Mouse (Mus musculus): ENCODE data around the gene Avpi1.

Gene Avpi1

DNA sequence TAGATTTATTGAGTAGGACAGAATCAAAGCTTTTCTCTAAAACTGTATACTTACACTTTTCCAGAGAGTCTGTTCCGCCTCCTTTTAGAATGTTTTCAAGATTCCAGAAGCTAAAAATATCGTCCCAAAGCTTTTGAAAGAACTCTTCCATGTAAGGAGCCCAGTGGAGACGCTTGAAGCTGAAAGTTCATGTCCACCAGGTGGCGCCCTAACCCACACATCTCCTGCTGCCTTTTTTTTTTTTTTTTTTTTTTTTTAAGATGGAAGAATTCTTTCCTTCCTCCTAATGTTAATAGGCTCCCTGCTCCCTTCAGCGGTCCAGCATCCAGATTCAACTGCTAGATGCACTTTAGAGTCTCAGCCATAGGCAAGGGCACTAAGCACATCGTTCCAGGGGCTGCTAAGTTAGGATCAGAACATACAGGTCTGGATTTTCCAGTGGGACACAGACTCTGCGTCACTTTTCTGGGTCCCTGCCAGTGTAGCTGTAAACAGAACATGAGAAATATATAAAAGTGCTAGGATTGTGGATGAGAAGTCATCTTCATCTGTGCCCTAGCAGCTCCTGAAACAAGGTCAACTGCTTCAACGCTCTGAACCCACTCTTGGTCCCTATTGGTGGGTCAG lies 15.8 kb upstream of the Avpi1 start:
- DNase-seq (ENCODE audit: low spot score) = peak; percentile 67

DNA sequence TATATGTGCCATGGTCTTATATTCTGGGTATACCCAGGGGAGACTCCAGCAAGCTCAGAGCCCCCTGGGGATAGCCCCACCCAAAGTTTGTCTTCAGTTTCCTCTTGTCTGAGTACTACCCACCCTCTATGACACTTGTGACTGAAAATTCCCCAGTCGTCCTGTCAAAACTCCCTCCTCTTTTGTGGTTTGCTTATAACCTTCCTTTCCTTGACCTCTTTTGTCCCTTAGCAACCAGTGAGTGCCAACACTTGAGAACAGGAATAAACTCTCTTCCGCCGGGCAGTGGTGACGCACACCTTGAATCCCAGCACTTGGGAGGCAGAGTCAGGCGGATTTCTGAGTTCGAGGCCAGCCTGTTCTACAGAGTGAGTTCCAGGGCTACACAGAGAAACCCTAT lies 15.2 kb upstream of the Avpi1 start:
- DNase-seq (ENCODE audit: low spot score) = no peak

DNA sequence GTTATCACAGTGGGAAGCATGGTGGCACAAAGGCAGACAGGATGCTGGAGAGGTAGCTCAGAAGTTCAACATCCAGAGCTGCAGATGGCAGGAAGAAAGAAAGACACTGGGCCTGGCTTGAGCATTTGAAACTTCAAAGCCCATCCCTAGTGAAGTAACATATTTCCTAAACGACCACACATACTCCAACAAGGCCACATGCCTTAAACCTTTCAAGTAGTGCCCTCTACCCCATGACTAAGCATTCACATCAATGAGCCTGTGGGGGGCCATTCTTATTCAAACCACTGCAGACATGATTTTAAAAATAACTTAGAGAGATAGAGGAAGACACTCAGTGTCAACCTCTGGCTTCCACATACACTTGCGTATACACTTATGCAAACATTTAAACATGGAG lies 13.9 kb upstream of the Avpi1 start:
- no peak for DNase-seq (ENCODE audit: low spot score)

DNA sequence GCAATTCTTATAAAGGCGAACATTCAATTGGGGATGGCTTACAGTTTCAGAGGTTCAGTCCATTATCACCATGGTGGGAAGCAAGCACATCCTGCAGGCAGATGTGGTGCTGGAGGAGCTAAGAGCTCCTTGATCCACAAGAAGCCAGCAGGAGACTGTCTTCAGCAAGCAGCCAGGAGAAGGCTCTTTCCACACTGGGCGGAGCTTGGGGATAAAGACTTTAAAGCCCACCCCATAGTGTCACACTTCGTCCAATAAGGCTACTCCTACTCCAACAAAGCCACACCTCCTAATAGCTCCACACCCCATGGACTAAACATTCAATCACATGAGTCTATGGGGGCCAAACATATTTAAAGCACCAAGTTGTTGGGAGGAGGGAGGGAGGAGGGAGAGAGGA lies 13.1 kb upstream of the Avpi1 start:
- no peak for DNase-seq (ENCODE audit: low spot score)

DNA sequence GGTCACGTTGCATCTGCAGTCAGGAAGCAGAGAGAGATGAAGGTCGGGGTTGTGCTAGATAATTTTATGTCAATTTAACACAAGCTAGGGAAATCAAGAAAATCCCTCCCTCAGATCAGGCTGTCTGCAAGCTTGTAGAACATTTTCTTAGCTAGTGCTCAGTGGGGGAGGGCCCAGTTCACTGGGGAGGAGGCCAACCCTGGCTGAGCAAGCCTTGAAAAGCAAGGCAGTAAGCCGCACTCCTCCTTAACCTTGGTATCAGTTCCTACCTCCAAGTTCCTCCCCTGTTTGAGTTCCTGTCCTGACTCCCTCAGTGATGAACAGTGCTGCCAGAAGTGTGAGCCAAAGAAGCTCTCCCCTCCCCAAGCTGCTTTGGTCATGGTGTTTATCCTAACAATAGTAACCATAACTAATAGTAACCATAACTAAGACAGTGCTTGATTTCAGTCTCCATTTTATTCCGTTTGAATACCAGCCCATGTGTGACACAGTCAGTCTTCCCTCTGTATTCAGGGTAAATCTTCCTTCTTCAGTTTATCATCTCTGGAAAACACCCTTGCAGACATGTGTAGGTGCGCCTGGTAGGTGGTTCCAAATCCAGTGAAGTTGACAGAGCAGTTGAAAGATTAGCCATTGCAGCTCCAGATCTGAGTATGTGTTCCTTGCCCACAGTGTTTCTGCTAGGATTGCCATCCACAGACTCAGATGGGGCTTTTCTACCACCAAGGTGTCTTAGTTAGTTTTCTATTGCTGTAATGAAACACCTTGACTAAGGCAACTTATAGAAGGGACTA lies 11.1 kb upstream of the Avpi1 start:
- DNase-seq (ENCODE audit: low spot score) = no peak

DNA sequence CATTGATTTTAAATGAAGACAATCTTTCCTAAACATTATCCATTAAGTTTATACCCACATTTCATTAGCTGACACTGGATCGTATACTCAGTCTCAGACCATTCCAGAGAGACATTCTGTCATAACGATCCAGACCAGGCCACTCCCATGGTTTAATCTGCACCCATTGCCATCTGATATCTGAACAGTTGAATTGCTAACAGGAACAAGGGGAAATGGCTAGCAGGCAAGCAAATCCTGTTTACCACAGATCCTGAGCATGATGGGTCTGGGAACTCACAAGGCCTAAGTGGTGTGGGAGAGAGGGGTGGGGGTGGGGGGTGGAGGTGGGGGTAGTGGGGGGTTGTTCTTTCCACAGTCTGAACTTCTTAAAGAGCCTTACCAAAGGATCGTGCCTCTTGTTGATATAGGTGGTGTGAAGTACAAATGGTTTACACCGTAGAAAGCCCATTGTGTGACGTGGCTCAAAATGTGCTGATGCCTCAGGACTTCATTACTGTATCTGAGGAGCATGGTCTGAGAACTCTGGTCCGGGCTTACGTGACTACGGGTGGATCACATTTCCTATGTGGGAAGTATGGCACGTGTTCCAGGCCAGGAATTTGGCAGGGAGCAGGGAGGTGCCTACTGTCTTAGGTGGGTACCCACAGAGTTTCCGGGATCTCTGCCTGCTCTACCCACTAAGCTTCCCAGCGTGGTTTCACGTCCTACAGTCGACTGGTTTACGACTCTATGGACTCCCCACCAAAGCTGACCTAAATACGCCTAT lies 9.8 kb upstream of the Avpi1 start:
- DNase-seq (ENCODE audit: low spot score) = no peak

DNA sequence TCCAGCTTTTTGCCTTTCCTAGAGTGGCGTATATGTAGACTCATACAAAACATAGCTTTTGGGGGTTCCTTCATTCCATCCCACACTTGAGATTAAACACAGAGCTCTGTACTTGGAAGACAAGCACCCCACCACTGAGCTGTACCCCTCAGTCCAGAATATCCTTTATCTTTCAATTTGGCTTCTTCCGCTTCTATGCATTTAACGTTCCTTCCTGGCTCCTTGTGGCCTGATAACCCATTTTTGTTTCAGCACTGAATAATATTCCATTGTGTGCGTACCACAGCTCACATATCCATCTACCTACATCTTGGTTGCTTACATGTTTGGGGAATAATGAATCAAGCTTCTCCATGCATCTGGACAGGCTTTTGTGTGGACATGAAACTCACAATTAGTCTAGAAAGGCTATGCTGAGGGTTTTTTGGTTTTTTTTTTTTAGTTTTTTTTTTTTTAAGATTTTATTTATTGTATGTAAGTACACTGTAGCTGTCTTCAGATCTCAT lies 8.4 kb upstream of the Avpi1 start:
- no peak for DNase-seq (ENCODE audit: low spot score)

DNA sequence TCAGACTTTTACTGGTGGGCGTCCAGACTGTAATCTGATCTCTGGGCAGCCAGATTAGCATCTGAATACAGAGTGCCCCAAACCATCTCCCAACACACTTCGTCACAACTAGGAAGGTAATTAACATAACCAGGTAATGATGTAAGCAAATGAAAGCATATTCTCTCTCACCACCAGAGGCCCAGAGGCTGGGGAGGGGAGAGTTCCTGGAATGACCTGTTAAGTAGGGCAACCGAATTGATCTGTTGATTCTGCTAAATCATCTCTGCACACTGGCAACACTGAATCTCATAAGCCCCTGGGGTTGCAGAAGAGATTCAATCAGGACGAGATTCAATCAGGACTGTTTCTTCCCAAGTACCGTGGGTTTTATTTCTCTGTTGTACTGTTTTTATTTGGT lies 7.3 kb upstream of the Avpi1 start:
- DNase-seq (ENCODE audit: low spot score) = no peak

DNA sequence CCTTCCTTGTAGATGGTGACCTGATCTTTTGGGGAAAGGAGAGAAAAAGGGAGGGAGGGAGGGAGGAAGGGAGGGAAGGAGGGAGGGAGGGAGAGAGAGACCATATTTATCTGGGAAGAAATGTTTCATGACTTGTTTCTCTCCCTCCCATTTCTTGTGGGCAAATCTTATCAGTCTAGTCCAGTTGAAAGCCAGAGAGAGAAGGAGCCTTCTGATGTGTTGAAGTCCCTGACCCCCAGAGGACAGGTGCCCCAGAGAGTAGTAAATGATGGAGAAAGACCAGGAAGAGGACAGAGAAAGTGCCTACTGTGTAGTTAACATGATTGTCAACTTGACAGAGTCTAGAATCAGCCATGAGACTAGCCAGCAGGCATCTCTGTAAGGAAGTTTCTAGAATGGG lies 6.2 kb upstream of the Avpi1 start:
- DNase-seq (ENCODE audit: low spot score) = no peak

DNA sequence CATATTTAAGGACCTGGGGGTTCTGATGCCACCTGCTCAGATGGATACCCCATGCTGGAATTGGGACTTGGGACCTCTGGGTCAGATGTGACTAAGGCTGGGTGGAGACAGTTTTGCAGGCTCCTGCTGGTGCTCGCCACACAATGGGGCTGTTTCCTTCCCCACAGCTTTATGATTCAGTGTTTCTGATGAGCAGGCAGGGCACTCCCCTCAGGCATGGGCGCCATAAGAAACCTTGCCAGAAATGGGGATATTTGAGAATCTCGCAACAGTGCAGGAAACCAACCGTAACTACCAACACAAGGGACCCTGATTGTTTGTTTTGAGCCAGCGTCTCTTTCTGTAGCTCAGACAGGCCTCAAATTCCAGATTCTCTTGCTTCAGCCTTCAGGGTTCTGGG lies 2.2 kb upstream of the Avpi1 start:
- DNase-seq (ENCODE audit: low spot score) = no peak

DNA sequence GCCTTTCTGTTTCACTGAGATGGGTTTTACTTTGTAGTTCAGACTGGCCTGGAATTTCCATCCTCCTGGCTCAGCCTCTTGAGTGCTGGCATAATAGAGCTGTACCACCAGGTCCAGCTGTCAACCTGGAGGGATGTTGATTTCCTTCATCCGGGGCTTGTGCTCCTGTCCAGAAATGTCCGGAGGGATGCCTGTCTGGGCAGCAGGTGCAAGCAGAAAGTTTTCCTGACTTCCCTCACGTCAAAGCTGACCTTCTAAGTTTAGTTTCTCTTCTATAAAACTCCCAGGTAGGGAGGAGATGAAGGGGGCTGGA lies 1.4 kb upstream of the Avpi1 start:
- DNase-seq (ENCODE audit: low spot score) = no peak

DNA sequence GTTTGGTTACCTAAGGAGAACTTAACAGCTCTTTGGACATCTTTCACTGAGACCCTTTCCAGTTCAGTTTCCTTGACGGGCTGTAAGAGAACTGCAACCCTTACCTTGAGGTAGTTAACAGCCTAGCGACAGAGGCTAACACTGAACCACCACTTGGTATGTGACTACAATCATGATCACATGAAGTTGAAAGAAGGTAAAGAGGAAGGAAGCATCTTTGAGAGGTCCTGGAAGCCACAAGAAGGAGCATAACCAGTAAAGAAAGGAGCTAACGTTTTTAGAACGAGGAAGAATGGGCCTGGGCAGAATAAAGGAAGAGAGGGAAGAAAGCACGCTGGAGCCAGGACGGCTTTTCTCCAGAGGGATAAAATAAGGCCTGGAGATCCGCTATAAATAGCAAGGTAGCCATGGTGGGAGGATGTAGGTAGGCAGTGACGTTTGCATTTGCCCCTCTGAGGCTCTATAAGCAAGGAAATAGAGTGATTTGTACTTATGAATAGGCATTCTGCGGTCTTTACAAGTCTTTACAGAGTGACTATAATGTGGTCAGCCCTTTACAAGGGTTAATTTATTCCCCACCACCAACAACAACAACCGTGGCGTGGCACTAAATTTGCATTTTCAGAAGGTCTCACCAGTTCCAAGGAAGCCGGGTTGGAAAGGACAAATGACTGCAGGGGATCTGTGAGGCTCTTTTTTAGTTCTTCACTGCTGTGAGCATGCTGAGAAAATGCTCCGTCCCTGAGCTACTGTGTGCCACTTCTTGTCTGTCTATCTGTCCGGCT lies 842 bp upstream of the Avpi1 start:
- DNase-seq (ENCODE audit: low spot score) = no peak

DNA sequence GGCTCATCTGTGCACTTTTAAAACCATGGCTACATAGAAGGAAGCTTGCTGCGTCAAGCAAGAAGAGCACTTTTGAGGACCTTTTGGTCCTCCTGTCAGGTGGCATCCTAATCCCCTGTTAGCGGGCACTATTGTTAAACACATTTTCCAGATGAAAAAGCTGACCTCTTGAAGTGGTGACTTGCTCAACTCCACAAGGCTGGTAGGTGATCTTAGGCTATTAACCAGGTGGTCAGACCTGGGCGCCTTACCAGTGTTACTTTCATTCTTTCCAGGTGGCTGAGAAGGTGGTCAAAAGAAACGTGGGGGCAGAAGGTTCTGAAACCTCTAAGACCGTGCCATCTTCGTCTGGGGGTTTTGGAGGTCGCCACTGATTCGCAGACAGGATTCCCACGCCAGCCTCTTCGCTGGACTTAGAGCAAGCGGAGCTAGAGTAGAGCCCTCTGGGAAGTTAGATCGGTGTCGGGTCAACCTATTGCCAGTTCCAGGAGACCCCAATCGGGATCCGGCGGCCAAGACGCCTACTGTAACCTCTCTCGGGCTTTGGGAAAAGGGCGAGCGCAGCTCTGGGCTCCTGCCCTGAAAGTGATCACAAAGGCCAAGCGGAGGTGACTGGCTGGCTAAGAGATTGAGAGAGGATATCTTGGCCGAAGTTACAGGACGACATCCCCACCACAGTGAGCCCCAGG lies 663 bp downstream of the Avpi1 start:
- DNase-seq (ENCODE audit: low spot score) = no peak

DNA sequence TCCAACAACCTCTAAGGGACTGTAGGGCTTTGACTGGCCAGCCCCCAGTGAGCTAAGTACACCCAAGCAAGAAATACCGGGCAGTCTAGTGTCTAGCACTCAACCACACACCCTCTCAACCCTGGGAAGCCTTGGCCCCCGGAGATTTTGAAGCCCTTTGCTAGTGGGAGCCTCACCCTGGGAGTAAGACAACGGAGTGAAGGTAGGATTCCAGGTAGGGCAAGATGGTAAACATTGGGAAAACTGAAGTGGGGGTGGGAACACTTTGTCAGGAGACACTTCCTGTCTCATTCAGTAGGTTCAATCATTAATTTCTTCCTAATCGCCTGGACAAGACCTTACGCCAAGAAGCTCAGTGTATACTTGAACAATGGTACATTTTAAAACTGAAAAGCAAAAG lies 1.8 kb downstream of the Avpi1 start:
- no peak for DNase-seq (ENCODE audit: low spot score)

DNA sequence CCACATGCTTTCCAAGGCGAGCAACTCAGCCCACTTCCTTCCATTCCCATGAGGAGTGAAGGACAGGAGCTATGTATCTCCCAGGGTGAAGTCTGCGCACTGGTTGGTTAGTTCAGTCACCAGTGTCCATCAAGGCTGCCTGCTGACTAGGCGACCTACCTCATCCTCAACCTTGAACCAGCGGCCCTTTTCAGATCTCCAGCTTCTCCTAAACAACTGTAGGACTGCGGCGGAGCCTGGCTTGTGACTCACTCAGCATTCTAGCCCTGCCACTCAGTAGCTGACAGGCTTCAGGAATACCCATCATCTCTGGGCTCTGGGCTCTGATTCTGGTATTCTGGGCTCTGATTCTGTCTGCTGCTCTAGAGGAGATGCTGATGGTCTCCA lies 2.6 kb downstream of the Avpi1 start:
- DNase-seq (ENCODE audit: low spot score) = no peak

DNA sequence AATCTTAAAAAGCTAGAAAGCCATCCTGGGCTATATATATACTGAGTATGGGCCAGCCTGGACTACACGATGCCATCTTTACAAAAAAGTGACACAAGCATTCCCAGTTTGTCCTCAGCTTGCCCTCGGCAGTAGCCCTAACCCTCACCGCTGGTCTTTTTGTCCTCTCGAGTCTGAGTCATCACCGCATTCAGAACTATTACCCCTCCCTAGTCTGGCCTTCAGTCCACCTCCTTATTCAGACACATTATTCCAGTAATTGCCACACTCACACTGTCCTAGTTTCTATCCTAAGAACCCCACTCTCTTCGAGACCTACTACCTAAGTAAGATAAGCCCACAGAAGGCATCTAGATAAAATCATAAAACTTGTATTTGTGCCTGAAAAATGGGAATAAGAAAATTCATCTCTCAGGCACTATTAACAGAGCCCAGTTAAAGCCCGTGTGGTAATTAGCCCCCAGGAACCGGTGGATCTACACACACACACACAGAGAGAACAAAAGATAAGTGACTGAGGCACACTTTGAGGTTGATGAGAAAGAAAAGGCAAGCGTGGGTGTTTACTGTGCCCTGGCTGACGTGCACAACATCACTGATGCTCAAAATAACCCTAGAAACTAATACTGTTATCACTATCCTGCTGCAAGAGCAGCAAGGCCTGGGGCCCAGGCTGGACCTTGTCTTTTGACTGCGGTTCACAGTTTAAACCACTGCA lies 3.2 kb downstream of the Avpi1 start:
- DNase-seq (ENCODE audit: low spot score) = no peak

DNA sequence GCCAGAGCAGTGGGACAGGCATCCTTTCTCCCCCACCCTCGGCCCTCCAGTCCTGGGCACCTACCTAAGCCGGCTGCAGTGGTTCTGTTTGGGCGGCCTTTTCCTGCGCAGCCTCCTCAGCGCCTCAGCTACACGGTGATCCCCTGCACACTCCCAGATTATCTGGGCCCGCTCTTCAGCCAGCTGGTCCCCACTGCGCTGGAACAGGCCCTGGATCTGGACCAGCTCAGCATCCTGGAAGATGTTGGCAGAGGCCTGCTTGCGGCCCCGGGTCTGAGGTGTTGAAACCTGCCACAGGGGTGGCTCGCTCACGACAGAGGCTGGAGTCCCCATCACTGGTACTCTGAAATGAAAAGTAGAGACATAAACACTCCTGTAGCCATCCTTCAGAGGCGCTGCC lies 4.2 kb downstream of the Avpi1 start:
- DNase-seq (ENCODE audit: low spot score) = no peak

DNA sequence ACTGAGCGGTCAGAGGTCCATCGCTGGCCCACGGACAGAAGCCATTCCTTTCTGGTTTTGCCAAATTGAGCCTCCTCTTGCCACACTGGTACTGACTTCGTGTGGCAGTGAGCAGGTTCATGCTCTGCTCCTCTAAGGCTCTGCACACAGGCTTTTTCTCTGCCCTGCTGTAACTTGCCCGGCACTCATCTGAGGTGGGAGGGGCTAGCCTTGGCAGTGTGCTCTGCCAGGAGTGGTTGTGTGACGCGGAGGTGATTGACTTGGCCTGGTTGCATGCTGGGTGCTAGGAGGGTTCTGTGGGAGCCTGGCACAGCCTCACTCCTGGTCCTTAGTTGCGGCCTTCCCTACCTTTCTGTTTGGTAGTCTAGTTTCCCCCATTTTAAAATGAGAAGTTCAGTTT lies 8.4 kb downstream of the Avpi1 start:
- no peak for DNase-seq (ENCODE audit: low spot score)

DNA sequence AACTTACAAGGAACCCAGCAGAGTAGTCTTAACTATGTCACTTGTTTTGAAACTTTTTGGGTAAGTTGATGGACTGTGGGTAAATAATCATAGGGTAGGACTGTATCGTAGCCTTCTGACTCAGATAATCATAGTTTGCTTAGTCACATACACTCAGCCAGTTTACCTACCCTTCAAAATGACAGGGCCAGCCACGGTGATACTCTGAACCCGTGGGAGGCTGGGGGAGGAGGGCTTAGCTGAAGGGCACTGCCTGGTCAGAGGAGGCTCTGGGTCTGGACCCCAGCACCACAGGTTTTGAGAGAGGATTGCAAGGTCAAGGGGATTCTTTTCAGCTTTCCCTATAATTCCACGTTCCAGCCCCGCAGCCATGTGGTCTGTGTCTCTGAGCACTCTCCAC lies 10.3 kb downstream of the Avpi1 start:
- no peak for DNase-seq (ENCODE audit: low spot score)

DNA sequence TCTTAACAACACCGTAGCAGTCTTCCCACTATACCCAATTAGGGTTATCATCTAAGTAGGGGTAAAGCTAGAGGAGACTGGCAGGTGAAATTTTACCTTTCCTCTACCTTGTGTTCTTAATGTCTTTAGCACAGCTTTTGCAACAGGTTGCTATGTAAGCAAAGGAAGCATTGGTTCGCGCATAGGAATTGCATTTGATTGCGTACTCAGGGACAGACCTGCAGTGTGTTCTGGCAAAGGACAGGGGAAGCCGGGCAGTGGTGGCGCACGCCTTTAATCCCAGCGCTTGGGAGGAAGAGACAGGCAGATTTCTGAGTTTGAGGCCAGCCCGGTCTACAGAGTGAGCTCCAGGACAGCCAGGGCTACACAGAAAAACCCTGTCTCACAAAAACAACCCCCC lies 10.7 kb downstream of the Avpi1 start:
- no peak for DNase-seq (ENCODE audit: low spot score)

DNA sequence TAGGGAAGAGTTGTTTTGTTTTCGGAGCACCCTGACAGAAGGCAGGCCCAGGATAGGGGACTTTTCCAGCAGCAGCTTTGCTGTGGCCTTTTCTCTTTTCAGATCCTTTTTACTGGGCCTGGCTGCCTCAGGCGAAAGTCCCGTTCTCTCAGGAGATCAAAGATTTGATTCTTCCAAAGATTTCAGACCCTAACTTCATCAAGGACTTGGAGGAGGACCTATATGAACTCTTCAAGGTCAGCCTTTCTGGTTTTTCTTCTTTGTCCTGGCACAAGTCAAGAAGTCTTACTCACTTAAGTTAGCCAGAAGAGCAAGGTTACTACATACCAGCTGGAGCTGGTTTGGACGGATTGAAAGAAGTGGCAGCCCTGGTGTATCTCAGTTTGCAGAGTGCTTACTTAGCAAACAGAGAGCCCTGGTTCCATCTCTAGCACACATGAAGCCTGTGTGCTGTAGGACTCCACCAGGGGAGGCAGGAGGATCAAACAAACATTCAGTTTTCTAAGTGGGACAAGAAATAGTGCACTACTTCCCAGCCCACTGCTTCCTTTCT lies 13.0 kb downstream of the Avpi1 start:
- no peak for DNase-seq (ENCODE audit: low spot score)

Data from ovary, postnatal 10 days (tissue).